Mouse (Mus musculus) cerebellum, adult 18-20 months (tissue): ENCODE data around the gene Tspan18.

Experiments used
- DNase-seq, 2 experiments: peaks; one replicate each; pipeline ENCODE4 v3.0.0; 2021

Tspan18 gene

GRCm38 (mm10) chr2:93177668-93178312 lies 156.5 kb downstream of the Tspan18 start:
- no peak for DNase-seq

GRCm38 (mm10) chr2:93176871-93177667 lies 157.2 kb downstream of the Tspan18 start:
- peak in 1 of 2 experiments; percentile 48 for DNase-seq

- DNase-seq, result peak; percentile 56 to 58
These were observed 158.0 kb downstream of the Tspan18 start for GRCm38 (mm10) chr2:93176193-93176798.

GRCm38 (mm10) chr2:93175721-93176120 lies 158.6 kb downstream of the Tspan18 start:
- DNase-seq, result no peak

- no peak for DNase-seq
These were observed 159.0 kb downstream of the Tspan18 start for GRCm38 (mm10) chr2:93175278-93175677.

- no peak for DNase-seq
These were observed 160.1 kb downstream of the Tspan18 start for GRCm38 (mm10) chr2:93174159-93174558.

- DNase-seq, result no peak
These were observed 161.8 kb downstream of the Tspan18 start for GRCm38 (mm10) chr2:93172460-93172859.

GRCm38 (mm10) chr2:93171929-93172328 lies 162.4 kb downstream of the Tspan18 start:
- DNase-seq, result no peak

- DNase-seq, result peak; percentile 41 to 50
These were observed 163.5 kb downstream of the Tspan18 start for GRCm38 (mm10) chr2:93170845-93171200.

GRCm38 (mm10) chr2:93170156-93170844 lies 164.0 kb downstream of the Tspan18 start:
- DNase-seq, result no peak

- no peak for DNase-seq
These were observed 167.4 kb downstream of the Tspan18 start for GRCm38 (mm10) chr2:93166734-93167406.

GRCm38 (mm10) chr2:93166295-93166694 lies 168.0 kb downstream of the Tspan18 start:
- DNase-seq, result no peak

GRCm38 (mm10) chr2:93163750-93164335 lies 170.5 kb downstream of the Tspan18 start:
- DNase-seq, result no peak

- no peak for DNase-seq
These were observed 171.0 kb downstream of the Tspan18 start for GRCm38 (mm10) chr2:93163317-93163716.

GRCm38 (mm10) chr2:93162791-93163190 lies 171.5 kb downstream of the Tspan18 start:
- no peak for DNase-seq

GRCm38 (mm10) chr2:93161914-93162664 lies 172.2 kb downstream of the Tspan18 start:
- DNase-seq, result no peak

- DNase-seq, result no peak
These were observed 173.8 kb downstream of the Tspan18 start for GRCm38 (mm10) chr2:93160467-93161035.

GRCm38 (mm10) chr2:93154486-93155032 lies 179.7 kb downstream of the Tspan18 start:
- no peak for DNase-seq

- DNase-seq, result no peak
These were observed 180.5 kb downstream of the Tspan18 start for GRCm38 (mm10) chr2:93153833-93154232.

- peak; percentile 92 to 94 for DNase-seq
These were observed 181.3 kb downstream of the Tspan18 start for GRCm38 (mm10) chr2:93152883-93153491.
